Mouse (Mus musculus) megakaryocyte, adult 5-6 weeks (primary cell): ENCODE data around the gene Vhl. TPM values are rescaled to one million over a fixed set of nuclear protein-coding genes. Genes with fewer than 3 reads are reported as not detected.
A peak's percentile ranks its signal among the peaks of the same experiment; 100 is the strongest.
"Not testable (repeated sequence)": the region's sequence is repeated elsewhere in the genome, so short reads cannot be mapped to it uniquely, and the experiment has no call there.

Experiments used
- ATAC-seq: 2 replicates; pipeline ENCODE4 v1.8.0; 2016; ENCODE audit warnings: mild to moderate bottlenecking, inconsistent platforms; ENCODE audit not compliant: poor library complexity, severe bottlenecking
- total RNA-seq, 2 experiments: library from RNA; stranded (forward) in 1 of 2; stranded (reverse) in 1 of 2; fragments of 153-499, 151-499 nt in 1 of 2; fragments of 221-1000, 200-1000 nt in 1 of 2; gene quantifications; 2 replicates each; pipeline versions ENCODE4 v1.2.3 to v1.2.4; 2015 to 2017

The Vhl gene
- total RNA-seq, 2 experiments from 2014 or later: 28.0 to 38.3 TPM

- ATAC-seq: peak; percentile 43
Measured at GRCm38 (mm10) chr6:113660492-113661352, 37.0 kb downstream of the Vhl start.

- ATAC-seq: peak; percentile 35
Measured at GRCm38 (mm10) chr6:113661353-113662241, 37.8 kb downstream of the Vhl start.

DNA sequence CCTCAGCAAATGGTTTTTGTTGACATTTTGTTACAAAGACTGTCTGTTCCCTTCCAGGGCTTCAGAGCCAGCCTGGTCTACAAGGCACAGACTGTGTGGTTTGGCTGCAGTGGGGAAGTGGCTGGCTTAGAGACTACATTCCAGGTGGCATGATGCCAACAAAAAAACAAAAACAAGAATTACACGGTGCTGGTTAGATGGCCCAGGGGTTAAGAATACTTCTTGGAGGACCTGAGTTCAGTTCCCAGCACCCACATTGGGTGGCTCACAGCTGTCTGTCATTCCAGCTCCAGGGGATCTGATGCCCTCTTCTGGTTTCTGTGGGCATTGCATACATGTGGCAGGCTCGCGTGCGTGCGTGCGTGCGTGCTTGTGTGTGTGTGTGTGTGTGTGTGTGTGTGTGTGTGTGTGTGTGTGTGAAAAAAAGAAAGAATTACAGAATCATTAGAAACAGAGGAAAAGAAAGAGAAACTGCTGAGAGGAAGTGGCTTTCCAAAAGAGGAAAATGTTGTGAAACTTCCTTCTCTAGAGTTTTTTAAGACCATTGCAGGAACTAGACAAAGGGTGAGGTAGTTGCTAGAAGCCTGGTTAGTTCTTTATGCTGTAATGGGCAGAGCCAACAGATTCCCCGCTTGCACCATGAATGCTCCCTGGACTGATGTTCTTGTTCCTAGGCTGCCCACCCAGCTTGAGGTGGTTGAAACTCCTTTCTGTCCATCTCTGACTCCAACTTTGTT lies 39.4 kb downstream of the Vhl start:
- ATAC-seq: peak; percentile 56

DNA sequence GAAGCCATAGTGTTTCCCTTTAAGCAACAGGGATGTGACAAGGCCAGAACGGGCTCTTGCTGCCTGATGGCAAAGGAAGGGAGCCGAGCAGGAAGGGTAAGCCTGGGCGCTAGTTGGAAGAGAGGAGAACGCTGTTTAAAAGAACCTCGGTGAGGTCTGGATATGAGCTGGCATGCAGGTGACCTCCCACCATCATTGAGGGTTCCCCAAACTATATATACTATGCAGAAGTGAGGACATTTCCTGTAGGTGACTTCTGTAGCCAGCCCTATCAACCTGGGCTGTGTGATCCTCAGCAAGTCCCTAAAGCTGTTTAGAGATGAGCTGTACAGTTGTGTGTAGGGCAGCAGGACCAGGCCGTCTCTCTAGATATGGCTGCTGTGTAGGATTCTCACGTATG lies 40.5 kb downstream of the Vhl start:
- ATAC-seq: no peak

GRCm38 (mm10) chr6:113667611-113668122 lies 43.9 kb downstream of the Vhl start:
- ATAC-seq: no peak

DNA sequence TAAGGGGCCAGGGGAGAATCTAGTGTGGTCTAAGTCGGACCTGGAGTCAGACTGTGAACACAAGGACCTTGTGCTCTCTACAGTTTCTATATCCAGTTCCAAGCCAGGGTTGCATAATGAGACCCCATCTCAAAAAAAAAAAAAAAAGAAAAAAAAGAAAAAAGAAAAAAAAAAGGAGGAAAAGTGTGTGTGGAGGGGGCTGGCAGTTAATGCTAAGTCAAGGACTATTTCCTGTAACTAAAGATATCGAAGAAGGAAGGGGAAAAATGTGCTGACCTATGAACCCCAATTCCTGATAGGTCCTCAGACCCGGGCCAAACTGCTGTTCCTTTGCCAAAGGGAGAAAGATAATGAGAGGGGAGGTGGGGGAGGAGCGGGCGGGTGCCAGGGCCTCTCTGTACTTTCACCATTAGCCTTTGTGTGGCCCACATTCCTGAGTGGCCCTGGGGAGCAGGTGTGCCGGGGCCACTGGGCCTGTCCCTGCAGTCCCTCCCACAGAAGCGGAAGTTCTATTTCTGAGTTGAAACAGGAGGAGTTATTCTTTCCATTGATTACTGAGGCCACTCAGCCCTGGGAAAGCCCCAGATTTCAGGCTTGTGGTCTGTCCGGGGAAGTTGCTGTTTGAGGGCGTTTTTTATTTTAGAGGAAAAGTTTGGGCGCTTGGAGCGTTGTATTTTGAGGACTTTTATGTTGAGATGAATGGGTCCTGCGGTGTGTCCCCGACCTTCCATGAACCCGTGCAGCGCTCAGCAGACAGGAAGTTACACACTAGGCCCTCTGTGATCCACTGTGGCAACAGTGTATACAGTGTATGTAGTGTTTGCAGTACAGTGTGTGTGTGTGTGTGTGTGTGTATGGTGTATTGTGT lies 44.8 kb downstream of the Vhl start:
- ATAC-seq: peak; percentile 82

- ATAC-seq: no peak
Measured at GRCm38 (mm10) chr6:113669821-113670220, 46.1 kb downstream of the Vhl start.

DNA sequence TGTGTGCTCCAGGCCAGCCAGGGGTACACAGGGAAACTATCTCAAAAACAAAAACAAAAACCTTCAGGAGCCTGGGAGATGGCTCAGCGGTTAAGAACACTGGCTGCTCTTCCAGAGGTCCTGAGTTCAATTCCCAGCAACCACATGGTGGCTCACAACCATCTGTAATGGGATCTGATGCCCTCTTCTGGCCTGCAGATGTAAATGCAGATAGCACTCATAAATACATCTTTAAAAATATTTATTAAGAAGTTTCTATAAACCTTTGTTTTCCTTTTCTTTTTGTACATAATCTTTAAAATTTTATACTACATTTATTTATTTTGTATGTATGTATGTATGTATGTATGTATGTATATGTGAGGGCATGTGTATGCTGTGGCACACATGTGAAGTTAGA lies 48.3 kb downstream of the Vhl start:
- ATAC-seq: not testable (repeated sequence)

- ATAC-seq: peak; percentile 28
Measured at GRCm38 (mm10) chr6:113672989-113673388, 49.2 kb downstream of the Vhl start.

GRCm38 (mm10) chr6:113675234-113675633 lies 51.5 kb downstream of the Vhl start:
- no peak for ATAC-seq

DNA sequence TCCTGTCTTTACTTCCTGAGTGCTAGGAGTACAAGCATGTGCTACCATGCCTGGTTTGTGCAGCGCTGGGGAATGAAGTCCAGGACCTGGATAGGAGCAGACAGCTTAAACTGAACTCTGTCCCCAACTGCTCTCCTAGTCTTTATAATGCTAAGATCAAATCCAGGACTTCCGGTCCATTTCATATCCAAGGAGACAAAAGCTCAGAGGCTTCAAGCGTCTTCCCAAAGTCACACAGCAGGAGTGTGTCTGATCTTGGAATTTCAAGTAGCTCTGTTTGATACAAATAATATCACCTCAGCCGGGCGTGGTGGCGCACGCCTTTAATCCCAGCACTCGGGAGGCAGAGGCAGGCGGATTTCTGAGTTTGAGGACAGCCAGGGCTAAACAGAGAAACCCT lies 52.2 kb downstream of the Vhl start:
- no peak for ATAC-seq

DNA sequence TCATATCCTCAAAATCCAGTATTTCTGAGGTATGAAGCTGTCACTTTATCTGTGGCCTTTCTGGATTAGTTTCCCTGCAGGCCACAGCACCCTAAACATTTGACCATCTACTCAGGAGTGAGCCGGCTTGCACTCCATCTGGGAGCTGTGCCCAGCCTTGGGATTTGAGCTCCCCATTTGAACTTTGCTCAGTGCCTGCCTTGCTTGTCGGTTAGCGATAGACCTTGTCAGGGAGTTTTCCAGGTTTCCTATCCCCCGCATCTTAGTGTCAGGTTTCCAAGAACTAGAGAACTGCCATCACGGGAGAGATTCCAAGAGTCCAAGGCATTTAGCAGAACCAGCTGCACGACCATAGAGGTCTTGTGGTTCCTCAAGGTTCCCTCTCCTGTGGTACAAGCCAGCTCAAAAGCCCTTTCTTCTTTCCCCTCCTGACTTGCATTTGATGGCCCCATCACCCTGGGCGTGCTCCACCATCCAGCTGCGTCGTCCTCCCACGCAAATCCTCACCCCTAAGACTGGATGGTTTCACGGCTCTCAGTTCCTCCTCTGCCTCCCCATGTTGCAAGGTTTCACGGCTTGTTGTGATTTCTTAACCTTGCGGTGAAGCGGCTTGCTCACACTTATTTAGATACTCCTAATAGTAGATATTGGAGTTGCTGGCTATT lies 53.4 kb downstream of the Vhl start:
- ATAC-seq: peak; percentile 79

DNA sequence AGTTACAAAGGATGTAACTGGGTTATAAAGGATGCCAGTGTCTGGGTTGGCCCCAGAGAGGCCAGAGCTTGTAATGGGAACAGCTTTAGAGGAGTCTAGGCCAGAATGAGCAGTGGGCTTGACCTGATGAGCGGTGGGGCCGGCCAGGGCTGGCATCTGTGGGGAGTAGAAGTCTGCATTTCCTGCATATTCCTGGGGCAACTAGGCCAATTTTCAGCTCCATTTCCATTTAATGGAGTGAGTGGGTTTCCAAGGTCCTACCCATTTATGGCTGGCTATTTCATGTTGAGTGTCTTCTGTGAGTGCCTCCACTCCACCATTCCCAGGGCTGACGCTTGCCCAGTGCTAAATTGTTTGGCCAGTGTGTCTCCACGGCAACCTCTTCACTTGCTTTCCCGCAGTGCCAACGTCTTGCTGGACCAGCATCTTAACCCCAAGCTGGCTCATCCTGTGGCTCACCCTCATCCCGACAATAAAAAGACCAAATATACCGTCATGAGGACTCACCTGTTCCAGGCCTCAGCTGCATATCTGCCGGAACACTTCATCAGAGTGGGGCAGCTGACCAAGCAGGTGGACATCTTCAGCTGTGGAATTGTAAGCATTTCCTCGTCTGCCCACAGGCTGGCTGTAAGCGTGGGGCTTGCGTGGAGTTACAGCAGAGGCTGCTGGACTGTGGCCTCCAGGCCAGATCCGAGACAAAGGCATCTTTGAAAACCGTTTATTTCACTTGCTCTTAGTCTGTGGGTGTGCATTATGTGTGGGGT lies 54.7 kb downstream of the Vhl start:
- no peak for ATAC-seq

DNA sequence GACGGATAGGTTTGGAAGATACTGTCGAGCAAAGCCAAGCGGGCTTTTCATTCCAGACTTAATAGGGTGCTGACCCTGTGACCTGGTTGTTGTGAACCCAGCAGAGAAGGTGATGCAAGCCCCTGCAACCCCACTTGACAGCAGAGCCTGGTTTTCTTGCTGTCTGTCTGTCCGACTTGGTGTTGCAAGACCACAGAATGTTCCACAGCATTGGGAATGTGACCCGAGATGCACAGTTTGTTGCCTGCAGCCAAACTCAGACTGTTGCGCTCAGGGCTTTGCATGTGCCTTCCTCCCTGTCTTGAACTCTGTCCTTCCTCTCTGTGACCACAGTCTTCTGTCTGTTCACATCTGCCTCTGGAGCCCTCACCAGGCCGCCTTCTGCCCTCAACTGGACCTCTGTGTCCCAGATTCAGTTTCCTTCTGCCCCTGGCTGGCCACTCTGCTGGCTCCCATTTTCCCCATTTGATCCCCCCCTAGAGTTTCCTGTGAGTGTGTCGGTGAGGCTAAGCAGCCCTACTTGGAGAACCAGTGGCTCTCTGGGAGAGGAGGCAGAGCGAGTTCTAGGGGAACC lies 56.3 kb downstream of the Vhl start:
- ATAC-seq: peak; percentile 31
